Mouse (Mus musculus): ENCODE measurements around the gene Sh3d19. TPM values are rescaled to one million over a fixed set of nuclear protein-coding genes. Genes with fewer than 3 reads are reported as not detected.
A peak's percentile ranks its signal among the peaks of the same experiment; 100 is the strongest.
"Not testable (repeated sequence)": the region's sequence is repeated elsewhere in the genome, so short reads cannot be mapped to it uniquely, and the experiment has no call there.

Gene Sh3d19
- total RNA-seq, 2 experiments from 2014 or later, result 23.4 to 26.4 TPM

GRCm38 (mm10) chr3:86103449-86104291, 132.8 kb downstream of the Sh3d19 start:
- DNase-seq, result no peak

- DNase-seq, result not testable (repeated sequence)
Measured at GRCm38 (mm10) chr3:86104433-86104832, 133.5 kb downstream of the Sh3d19 start.

- DNase-seq, result no peak
Measured at GRCm38 (mm10) chr3:86104909-86105308, 134.0 kb downstream of the Sh3d19 start.

GRCm38 (mm10) chr3:86106086-86106632, 135.2 kb downstream of the Sh3d19 start:
- DNase-seq, result no peak

- no peak for DNase-seq
Measured at GRCm38 (mm10) chr3:86107637-86108539, 137.0 kb downstream of the Sh3d19 start.

- DNase-seq, result no peak
Measured at GRCm38 (mm10) chr3:86108576-86108975, 137.7 kb downstream of the Sh3d19 start.

- no peak for DNase-seq
Measured at GRCm38 (mm10) chr3:86109099-86109498, 138.2 kb downstream of the Sh3d19 start.

- no peak for DNase-seq
Measured at GRCm38 (mm10) chr3:86110077-86110476, 139.2 kb downstream of the Sh3d19 start.

- DNase-seq, result no peak
Measured at GRCm38 (mm10) chr3:86112766-86113165, 141.9 kb downstream of the Sh3d19 start.

- peak in 1 of 2 experiments; percentile 28 for DNase-seq
Measured at GRCm38 (mm10) chr3:86114659-86115338, 143.9 kb downstream of the Sh3d19 start.

- no peak for DNase-seq
Measured at GRCm38 (mm10) chr3:86116951-86117350, 146.0 kb downstream of the Sh3d19 start.

GRCm38 (mm10) chr3:86119237-86119932, 148.5 kb downstream of the Sh3d19 start:
- DNase-seq, result no peak

- DNase-seq, result no peak
Measured at GRCm38 (mm10) chr3:86122156-86122555, 151.2 kb downstream of the Sh3d19 start.

- DNase-seq, result no peak
Measured at GRCm38 (mm10) chr3:86123251-86123746, 152.4 kb downstream of the Sh3d19 start.

GRCm38 (mm10) chr3:86129757-86130156, 158.8 kb downstream of the Sh3d19 start:
- DNase-seq, result peak; percentile 48 to 70

- no peak for DNase-seq
Measured at GRCm38 (mm10) chr3:86134939-86135638, 164.2 kb downstream of the Sh3d19 start.

GRCm38 (mm10) chr3:86135886-86136563, 165.1 kb downstream of the Sh3d19 start:
- DNase-seq, result no peak

- no peak for DNase-seq
Measured at GRCm38 (mm10) chr3:86136936-86137574, 166.1 kb downstream of the Sh3d19 start.

- DNase-seq, result no peak
Measured at GRCm38 (mm10) chr3:86139660-86140059, 168.8 kb downstream of the Sh3d19 start.

- no peak for DNase-seq
Measured at GRCm38 (mm10) chr3:86141366-86141765, 170.5 kb downstream of the Sh3d19 start.
